Mouse (Mus musculus) kidney, adult 9 months (tissue): ENCODE results near the gene Magoh.

Experiments used
- DNase-seq: peaks from one replicate; pipeline ENCODE4 v3.0.0; 2022

Magoh gene

DNA sequence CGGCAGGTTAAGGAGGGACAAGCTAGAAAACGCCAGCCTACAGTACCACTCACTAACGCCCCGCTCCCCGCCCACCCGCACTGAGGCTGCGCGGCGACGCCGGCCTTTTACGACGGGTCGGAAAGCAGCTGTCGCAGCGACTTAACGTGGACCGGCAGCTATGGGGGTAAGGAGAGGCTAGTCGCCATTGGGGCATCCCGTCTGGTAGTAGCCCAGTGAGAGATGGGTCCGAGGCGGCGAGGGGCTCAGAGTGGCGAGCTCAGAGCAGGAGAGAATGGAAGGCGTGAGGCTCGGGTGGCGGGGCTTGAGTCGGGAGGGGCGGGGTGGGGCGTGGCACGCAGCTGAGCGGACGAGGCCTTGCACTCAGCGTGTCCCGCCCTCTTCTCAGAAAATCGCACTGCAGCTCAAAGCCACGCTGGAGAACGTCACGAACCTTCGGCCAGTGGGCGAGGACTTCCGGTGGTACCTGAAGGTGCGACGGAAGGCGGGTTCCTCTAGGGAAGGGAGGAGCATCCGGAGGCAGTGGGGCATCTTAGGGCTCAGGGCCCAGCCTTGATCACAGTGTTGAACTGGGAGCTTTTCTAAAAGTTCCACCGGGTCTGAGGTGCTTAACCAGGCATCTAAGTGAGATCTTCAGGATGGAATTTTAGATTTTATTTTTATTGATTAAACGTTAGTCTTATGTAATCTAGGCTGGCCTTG is 10.3 kb downstream of the Magoh start, which contains the start of gene 0610037L13Rik:
Gene 0610037L13Rik (plus strand): TSS at position 83 of the 702 bp plus-strand sequence.
- DNase-seq: peak; percentile 97

DNA sequence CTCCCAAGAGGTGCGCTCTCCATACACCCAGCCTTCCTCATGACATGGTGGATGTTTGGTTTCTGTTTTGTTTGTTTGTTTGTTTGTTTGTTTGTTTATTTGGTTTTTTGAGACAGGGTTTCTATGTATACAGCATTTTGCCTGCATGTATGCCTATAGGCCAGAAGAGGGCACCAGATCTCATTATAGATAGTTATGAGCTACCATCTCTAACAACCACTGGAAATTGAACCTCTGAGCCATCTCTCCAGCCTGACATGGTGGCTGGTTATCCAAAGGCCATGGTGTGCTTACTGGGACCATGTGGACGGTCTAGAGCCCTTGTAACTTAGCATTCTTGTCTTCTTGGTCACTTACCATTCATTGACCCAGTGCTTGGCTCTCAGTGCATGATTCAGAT is 13.1 kb downstream of the Magoh start:
- DNase-seq: peak; percentile 31

GRCm38 (mm10) chr4:107899211-107899927 is 19.8 kb downstream of the Magoh start:
- no peak for DNase-seq

DNA sequence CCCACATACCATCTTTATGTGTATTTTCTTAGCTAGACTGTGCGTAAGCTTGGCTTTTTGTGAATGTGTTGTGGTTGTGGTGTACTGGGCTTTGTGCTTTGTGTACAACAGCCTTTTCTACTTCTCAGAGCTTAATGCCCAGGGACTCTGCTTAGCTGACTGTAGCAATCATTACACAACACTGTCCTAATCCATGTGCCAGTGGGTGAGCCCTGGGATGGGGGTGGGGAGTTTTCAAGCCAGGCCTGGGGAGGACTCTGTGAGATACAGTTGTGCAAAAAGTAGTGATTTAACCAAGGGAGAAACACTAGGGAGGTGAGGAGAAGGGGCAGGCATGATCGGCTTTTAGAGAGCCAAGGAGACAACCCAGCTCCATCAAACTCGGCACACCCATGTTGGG is 20.7 kb downstream of the Magoh start:
- no peak for DNase-seq

DNA sequence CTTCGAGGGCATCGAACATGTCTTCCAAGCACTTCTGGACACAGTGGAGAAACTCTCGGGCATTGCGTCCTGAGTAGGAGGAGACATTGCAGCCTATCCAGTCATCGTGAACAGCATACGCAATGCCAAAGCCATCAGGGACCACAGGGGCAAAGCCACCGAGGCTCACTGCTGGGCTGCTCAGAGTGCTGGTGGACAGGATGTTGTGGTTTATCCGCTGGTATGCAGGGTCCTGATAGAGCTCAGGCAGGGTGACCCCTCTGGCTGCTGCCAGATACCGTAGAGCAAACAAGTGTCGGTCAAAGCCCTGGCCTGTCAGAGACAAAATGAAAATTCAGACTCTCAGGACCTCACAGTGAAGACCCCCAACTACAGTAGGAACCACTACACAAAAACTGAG is 24.7 kb downstream of the Magoh start:
- no peak for DNase-seq

- no peak for DNase-seq
These were observed 27.0 kb downstream of the Magoh start for GRCm38 (mm10) chr4:107906561-107906960.

DNA sequence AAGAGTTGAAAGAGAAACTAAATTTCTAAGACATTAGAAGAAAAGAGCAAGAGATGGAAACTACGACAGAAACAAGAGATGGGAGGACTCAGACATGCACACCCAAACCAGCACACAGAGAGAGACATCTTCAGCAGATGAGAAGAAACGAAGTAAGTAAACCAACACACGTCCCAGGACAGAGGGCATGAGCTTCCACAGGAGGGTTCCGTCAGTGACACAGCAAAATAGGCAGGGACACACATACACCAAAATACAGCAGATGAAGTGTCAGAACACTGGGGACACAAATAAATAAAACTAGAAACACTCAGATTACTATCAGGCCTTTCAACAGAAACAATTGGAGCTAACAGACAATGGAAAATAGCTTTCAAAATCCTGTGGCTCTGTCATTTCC is 30.5 kb downstream of the Magoh start:
- no peak for DNase-seq

DNA sequence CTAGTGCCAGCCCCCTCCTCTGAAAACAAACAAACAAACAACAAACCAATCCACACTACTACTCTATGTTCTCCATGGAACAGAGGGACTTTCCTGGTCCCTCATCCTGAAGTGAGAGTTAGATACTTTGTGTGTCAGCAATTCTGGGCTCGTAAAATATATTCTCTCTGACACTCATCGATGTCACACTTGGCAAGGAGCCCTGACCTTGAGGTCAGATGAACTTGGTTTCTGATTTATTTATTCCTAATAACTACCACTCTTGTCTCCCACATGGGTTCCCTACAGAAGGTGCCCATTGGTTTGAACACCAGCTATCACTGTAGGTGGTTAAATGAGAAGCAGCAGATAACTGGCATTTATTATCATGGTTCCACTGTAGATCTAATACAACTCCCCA is 40.8 kb downstream of the Magoh start:
- DNase-seq: peak; percentile 30

DNA sequence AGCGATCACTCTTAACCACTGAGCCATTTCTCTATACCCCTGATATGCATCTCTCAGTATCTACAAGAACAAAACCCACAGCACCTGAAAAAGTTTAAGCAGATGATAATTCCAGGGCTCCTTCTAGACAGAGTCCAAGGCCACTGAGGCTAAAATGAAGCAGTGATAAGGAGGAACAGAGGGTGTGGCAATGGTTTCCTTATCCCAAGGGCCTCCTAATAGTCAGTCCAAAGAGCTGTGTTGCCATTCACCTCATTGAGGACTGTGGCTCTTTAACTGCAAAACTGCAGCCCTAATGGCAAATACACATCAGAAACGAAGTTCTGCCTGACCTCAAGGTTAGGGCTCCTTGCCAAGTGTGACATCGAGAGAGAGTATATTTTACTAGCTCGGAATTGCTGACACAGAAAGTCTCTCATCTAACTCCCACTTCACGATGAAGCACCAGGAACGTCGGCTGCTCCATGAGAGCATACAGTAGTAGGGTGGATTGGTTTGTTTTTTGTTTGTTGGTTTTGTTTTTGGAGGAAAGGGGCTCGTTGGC is 41.7 kb downstream of the Magoh start:
- peak; percentile 79 for DNase-seq

DNA sequence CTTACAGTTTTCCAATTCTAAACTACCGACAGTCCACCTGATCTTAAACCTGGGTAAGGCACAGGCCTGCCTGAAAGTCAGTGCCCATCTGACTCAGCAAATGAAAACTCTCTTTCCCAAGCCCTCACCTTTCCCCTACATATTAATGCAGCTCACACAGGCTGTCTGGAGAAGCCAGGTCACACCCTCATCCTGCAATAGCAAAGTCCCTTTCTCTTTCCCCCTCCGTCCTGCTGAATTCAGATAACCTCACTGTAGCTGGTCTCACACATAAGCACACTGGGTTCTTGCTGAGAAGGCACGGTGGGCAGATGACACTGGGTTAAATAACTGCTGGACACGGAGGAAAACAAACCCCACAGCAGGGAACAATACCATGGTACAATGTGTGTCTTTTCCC is 42.4 kb downstream of the Magoh start:
- DNase-seq: peak; percentile 89

DNA sequence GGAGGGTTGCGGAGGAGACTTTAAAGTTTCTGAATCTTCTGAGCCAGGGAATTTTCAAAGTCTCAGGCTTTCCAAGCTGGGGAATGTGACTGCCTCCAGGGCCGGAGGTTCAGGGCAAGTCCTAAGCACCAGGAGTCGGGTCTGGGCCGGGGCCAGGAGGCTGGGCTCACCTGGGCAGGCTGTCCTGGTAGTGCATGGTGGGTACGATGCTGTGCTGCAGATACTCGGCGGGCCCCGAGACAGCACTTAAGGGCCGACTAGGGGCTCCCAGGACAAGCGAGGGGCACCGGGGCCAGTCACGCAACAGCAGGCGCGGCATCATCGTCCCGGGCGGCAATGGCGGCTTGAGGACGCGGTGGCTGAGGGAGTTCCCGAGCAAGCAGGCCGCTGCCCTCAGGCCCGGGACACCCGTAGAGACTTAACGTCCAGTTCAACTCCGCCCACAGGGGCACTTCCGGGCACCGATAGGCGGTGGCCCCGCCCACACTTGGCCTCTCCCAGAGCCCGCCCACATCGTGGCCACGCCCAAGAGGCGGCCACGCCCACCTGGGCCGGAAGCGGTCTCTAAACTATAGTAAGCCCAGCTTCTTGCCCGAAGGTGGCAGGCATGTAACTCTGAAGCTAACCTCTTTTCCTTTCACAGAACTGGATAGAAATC is 43.7 kb downstream of the Magoh start, which contains the start of gene Cpt2:
Gene Cpt2 (minus strand): TSS at position 466 of the 658 bp plus-strand sequence.
- DNase-seq: peak; percentile 98

GRCm38 (mm10) chr4:107923803-107924194 is 44.2 kb downstream of the Magoh start:
- no peak for DNase-seq

GRCm38 (mm10) chr4:107928269-107928668 is 48.7 kb downstream of the Magoh start:
- DNase-seq: no peak

DNA sequence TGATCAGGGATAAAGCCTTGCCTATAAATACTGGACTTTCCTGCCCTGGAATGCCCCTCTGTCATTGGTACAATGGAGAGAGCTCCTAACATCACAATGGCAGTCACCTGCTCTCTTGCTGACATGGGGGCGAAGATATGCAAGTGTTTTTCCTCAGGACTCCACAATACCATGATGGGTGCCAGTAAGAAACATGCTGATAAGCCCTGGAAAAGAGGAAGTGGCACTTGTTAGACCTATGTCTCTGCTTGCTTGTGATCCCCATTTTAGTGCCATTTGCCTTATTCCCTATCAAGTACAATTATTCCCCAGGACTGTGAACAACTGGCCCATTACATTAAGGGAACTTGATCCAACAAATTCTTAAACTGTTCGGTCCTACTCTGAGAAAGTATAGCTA is 49.2 kb downstream of the Magoh start:
- DNase-seq: no peak

GRCm38 (mm10) chr4:107931453-107931852 is 51.9 kb downstream of the Magoh start:
- no peak for DNase-seq

DNA sequence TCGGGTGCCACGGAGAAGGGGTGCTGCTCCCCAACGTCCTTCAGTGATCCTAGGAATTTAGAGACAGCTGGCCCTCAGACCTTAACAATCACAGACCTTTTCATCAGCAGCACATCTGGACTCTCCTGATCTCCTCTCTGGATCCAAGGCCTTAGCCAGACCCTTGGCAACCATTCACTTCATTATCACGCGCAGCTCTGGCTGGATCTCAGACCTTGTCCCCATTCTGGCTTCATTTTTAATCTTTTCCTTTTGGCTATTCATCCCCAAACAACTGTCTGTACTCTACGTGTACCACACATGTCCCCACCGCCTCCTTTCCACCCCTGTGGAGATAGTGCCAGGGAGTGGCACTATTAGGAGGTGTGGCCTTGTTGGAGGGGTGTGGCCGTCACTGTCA is 53.7 kb downstream of the Magoh start:
- no peak for DNase-seq

DNA sequence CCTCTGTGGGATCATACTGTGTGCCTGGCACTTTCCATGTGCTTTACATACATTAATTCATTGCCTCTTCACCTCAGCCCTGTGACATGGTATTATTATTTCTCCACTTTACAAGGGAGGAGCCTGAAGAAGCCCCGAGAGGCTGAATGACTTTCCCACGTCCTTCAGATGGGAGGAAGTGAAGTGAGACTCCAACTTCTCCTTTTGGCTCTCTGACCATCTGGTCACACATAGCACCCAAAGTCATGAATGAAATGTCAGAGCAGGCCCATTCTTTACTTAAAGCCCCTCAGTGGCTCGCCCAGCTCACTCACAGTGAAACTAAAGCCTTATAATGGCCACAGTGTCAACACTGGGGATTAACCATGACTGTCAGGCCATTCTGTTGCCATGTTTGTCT is 55.7 kb downstream of the Magoh start:
- no peak for DNase-seq
